Mouse (Mus musculus): ENCODE results near the gene Armc3. TPM values are rescaled to one million over a fixed set of nuclear protein-coding genes. Genes with fewer than 3 reads are reported as not detected.

Gene Armc3
- total and polyA plus RNA-seq, 3 experiments: 0.07 to 0.31 TPM; not detected in 1

GRCm38 (mm10) chr2:19351615-19352253 lies 152.6 kb downstream of the Armc3 start:
- H3K27me3 ChIP-seq (ENCODE audit: control insufficient read depth in 1 of 2, insufficient read depth in 2 of 2, low read length in 2 of 2): no peaks in the 10 kb centered on the region
- no peaks in the 10 kb centered on the region for H3K36me3 ChIP-seq (ENCODE audit: control insufficient read depth in 1 of 2, insufficient read depth in 2 of 2, low read length in 2 of 2)
- no peaks in the 10 kb centered on the region for H3K9me3 ChIP-seq (replicated peaks; ENCODE audit: insufficient read depth, low read length)
- no peak overlapping the region for H3K27ac ChIP-seq (ENCODE audit: control insufficient read depth, low read depth, low read length)
- DNase-seq (ENCODE audit: low read depth, low spot score): no peak
- H3K4me3 ChIP-seq (ENCODE audit: control insufficient read depth in 1 of 2, insufficient read depth in 1 of 2, low read depth in 2 of 2, low read length in 2 of 2): no peak overlapping the region
- H3K4me1 ChIP-seq (ENCODE audit: control insufficient read depth in 1 of 2, insufficient read depth in 2 of 2, low read length in 2 of 2): no peaks in the 10 kb centered on the region
- no peak for TF ChIP-seq E2F4 (IDR thresholded peaks at IDR 0.05; ENCODE audit: borderline replicate concordance, low read depth, low read length)
- no peak for TF ChIP-seq GABPA (IDR thresholded peaks at IDR 0.05; ENCODE audit: low read depth, low read length)
- TF ChIP-seq SIN3A (IDR thresholded peaks at IDR 0.05; ENCODE audit: low read length): no peak
- TF ChIP-seq ETS1 (IDR thresholded peaks at IDR 0.05; ENCODE audit: low read depth, low read length): no peak
- TF ChIP-seq POLR2AphosphoS5 (IDR thresholded peaks at IDR 0.05; ENCODE audit: borderline replicate concordance, low read depth, low read length): no peak
- TF ChIP-seq MYC (IDR thresholded peaks at IDR 0.05; ENCODE audit: low read depth, low read length): no peak
- TF ChIP-seq ZMIZ1 (IDR thresholded peaks at IDR 0.05; ENCODE audit: low read depth, low read length): no peak
- no peak for TF ChIP-seq KAT2A (conservative IDR thresholded peaks at IDR 0.05; ENCODE audit: low read depth, low read length)
- TF ChIP-seq TCF12 (IDR thresholded peaks at IDR 0.05; ENCODE audit: low read depth, low read length): no peak
- no peak for TF ChIP-seq USF1 (IDR thresholded peaks at IDR 0.05; ENCODE audit: low read depth, low read length)
- no peak for TF ChIP-seq USF2 (IDR thresholded peaks at IDR 0.05; ENCODE audit: borderline replicate concordance in 1 of 2, insufficient read depth in 1 of 2, low read depth in 1 of 2, low read length in 2 of 2)
- no peak for TF ChIP-seq HCFC1 (IDR thresholded peaks at IDR 0.05; ENCODE audit: low read depth, low read length)
- TF ChIP-seq EP300 (IDR thresholded peaks at IDR 0.05; ENCODE audit: low read depth in 1 of 2, low read length in 2 of 2): no peak
- H3K79me2 ChIP-seq (ENCODE audit: control insufficient read depth, insufficient read depth, low read length, poor library complexity): no peaks in the 10 kb centered on the region
- H3K9ac ChIP-seq (ENCODE audit: control insufficient read depth, low read depth, low read length, poor library complexity, severe bottlenecking): no peak overlapping the region

- Histone ChIP-seq H3K9me3 (replicated peaks; ENCODE audit: insufficient read depth, low read length) (no peaks in the 10 kb centered on the region), H3K27ac (ENCODE audit: control insufficient read depth, low read depth, low read length) (no peak overlapping the region), H3K79me2 (ENCODE audit: control insufficient read depth, insufficient read depth, low read length, poor library complexity) (no peaks in the 10 kb centered on the region), H3K9ac (ENCODE audit: control insufficient read depth, low read depth, low read length, poor library complexity, severe bottlenecking) (no peak overlapping the region), H3K4me1 (ENCODE audit: control insufficient read depth in 1 of 2, insufficient read depth in 2 of 2, low read length in 2 of 2) (no peaks in the 10 kb centered on the region), H3K4me3 (ENCODE audit: control insufficient read depth in 1 of 2, insufficient read depth in 1 of 2, low read depth in 2 of 2, low read length in 2 of 2) (no peak overlapping the region), H3K27me3 (ENCODE audit: control insufficient read depth in 1 of 2, insufficient read depth in 2 of 2, low read length in 2 of 2) (no peaks in the 10 kb centered on the region), H3K36me3 (ENCODE audit: control insufficient read depth in 1 of 2, insufficient read depth in 2 of 2, low read length in 2 of 2) (no peaks in the 10 kb centered on the region)
- TF ChIP-seq JUND (IDR thresholded peaks at IDR 0.05; ENCODE audit: low read depth, low read length) (no peak), E2F4 (IDR thresholded peaks at IDR 0.05; ENCODE audit: borderline replicate concordance, low read depth, low read length) (no peak), TCF12 (IDR thresholded peaks at IDR 0.05; ENCODE audit: low read depth, low read length) (no peak), GABPA (IDR thresholded peaks at IDR 0.05; ENCODE audit: low read depth, low read length) (no peak), GATA1 (IDR thresholded peaks at IDR 0.05; ENCODE audit: low read depth, low read length) (no peak), ELF1 (IDR thresholded peaks at IDR 0.05; ENCODE audit: low read depth, low read length) (no peak), SMC3 (IDR thresholded peaks at IDR 0.05; ENCODE audit: low read depth, low read length) (no peak), POLR2AphosphoS2 (IDR thresholded peaks at IDR 0.05; ENCODE audit: low read length) (no peak), CHD1 (IDR thresholded peaks at IDR 0.05; ENCODE audit: low read depth, low read length) (no peak), MAX (IDR thresholded peaks at IDR 0.05; ENCODE audit: low read length) (no peak), RCOR1 (IDR thresholded peaks at IDR 0.05; ENCODE audit: low read depth, low read length) (no peak), MYB (IDR thresholded peaks at IDR 0.05; ENCODE audit: low read depth, low read length) (no peak), ZNF384 (IDR thresholded peaks at IDR 0.05; ENCODE audit: low read depth, low read length) (no peak), MAZ (IDR thresholded peaks at IDR 0.05; ENCODE audit: low read depth, low read length) (no peak), POLR2A (IDR thresholded peaks at IDR 0.05; ENCODE audit: control insufficient read depth in 1 of 2, insufficient read depth in 1 of 2, low read depth in 1 of 2, low read length in 2 of 2, poor library complexity in 1 of 2) (no peak), RAD21 (IDR thresholded peaks at IDR 0.05; ENCODE audit: low read depth, low read length) (no peak), UBTF (IDR thresholded peaks at IDR 0.05; ENCODE audit: borderline replicate concordance, insufficient read depth, low read depth, low read length) (no peak), TAL1 (IDR thresholded peaks at IDR 0.05; ENCODE audit: low read length) (no peak)
- DNase-seq (ENCODE audit: low read depth, low spot score): no peak
Observed at GRCm38 (mm10) chr2:19353158-19353557, 154.1 kb downstream of the Armc3 start.

All from MEL (cell line).